Mouse (Mus musculus) heart, adult 9 months (tissue): ENCODE results near the gene Akr1c18.
"Not testable (repeated sequence)": the region's sequence is repeated elsewhere in the genome, so short reads cannot be mapped to it uniquely, and the experiment has no call there.

Source experiments
- DNase-seq, 2 experiments: peaks; one replicate each; pipeline ENCODE4 v3.0.0; 2022; ENCODE audit warnings: low spot score in 2 of 2

Gene Akr1c18

GRCm38 (mm10) chr13:4150518-4150917, at the start of gene Akr1c18:
Akr1c18 (minus strand) TSS chr13:4150654.
- DNase-seq: no peak

- no peak for DNase-seq
Measured at GRCm38 (mm10) chr13:4192511-4192910, 42.1 kb upstream of the Akr1c18 start.

- DNase-seq: peak; percentile 7 to 13
Measured at GRCm38 (mm10) chr13:4190904-4191303, 40.5 kb upstream of the Akr1c18 start, which contains the start of gene Akr1c13. Akr1c13 (plus strand) TSS chr13:4191150.

GRCm38 (mm10) chr13:4188174-4188573, 37.7 kb upstream of the Akr1c18 start:
- DNase-seq: peak in 1 of 2 experiments; percentile 6

GRCm38 (mm10) chr13:4186641-4187411, 36.4 kb upstream of the Akr1c18 start:
- not testable (repeated sequence) for DNase-seq

GRCm38 (mm10) chr13:4183116-4183515, 32.7 kb upstream of the Akr1c18 start:
- no peak for DNase-seq

- DNase-seq: not testable (repeated sequence)
Measured at GRCm38 (mm10) chr13:4181321-4181720, 30.9 kb upstream of the Akr1c18 start.

GRCm38 (mm10) chr13:4172978-4173377, 22.5 kb upstream of the Akr1c18 start:
- no peak for DNase-seq

GRCm38 (mm10) chr13:4168006-4168405, 17.6 kb upstream of the Akr1c18 start:
- DNase-seq: no peak

GRCm38 (mm10) chr13:4155286-4155685, 4.8 kb upstream of the Akr1c18 start:
- no peak for DNase-seq

GRCm38 (mm10) chr13:4153593-4153992, 3.1 kb upstream of the Akr1c18 start:
- DNase-seq: no peak

- no peak for DNase-seq
Measured at GRCm38 (mm10) chr13:4152908-4153307, 2.5 kb upstream of the Akr1c18 start.

- no peak for DNase-seq
Measured at GRCm38 (mm10) chr13:4144261-4144660, 6.2 kb downstream of the Akr1c18 start.

- no peak for DNase-seq
Measured at GRCm38 (mm10) chr13:4133070-4133469, 17.4 kb downstream of the Akr1c18 start.

- no peak for DNase-seq
Measured at GRCm38 (mm10) chr13:4131721-4132120, 18.7 kb downstream of the Akr1c18 start.

- no peak for DNase-seq
Measured at GRCm38 (mm10) chr13:4131317-4131716, 19.1 kb downstream of the Akr1c18 start.

GRCm38 (mm10) chr13:4129100-4129499, 21.4 kb downstream of the Akr1c18 start:
- no peak for DNase-seq

GRCm38 (mm10) chr13:4125846-4126245, 24.6 kb downstream of the Akr1c18 start:
- DNase-seq: not testable (repeated sequence)

GRCm38 (mm10) chr13:4124471-4124870, 26.0 kb downstream of the Akr1c18 start:
- not testable (repeated sequence) for DNase-seq

- peak in 1 of 2 experiments; percentile 5 for DNase-seq
Measured at GRCm38 (mm10) chr13:4123146-4123545, 27.3 kb downstream of the Akr1c18 start.

- no peak for DNase-seq
Measured at GRCm38 (mm10) chr13:4119181-4119904, 31.1 kb downstream of the Akr1c18 start.

- DNase-seq: peak; percentile 7 to 42
Measured at GRCm38 (mm10) chr13:4110281-4111188, 39.9 kb downstream of the Akr1c18 start.
